Mouse (Mus musculus) layer of hippocampus, adult 9-10 months (tissue): ENCODE results near the gene Cldn16.
A peak's percentile ranks its signal among the peaks of the same experiment; 100 is the strongest.
"Not testable (repeated sequence)": the region's sequence is repeated elsewhere in the genome, so short reads cannot be mapped to it uniquely, and the experiment has no call there.

Source experiments
- DNase-seq: peaks from one replicate; pipeline ENCODE4 v3.0.0; 2022; ENCODE audit warnings: low spot score

Gene Cldn16

DNA sequence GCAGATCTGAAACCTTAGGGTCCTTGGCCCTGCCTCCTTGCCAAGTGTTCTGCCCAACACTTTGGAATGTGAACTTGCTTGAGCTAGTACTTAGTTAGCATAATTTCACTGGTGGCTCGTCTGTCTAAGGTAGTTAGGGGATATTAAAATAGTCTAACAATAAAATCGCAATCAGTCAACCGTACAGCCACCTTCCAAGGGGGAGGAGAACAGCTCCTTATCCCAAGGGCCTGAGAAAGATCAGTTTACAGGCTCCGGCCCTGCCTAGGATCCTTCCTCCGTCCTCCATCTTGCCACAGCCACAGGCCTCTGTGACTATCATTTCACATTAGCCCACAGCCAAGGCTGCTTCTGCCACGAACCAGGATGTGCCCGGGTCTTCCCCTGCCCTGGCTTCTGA lies at the start of gene Cldn16:
TSS of gene Cldn16 (plus strand) at position 301 of the 400 bp plus-strand sequence.
- DNase-seq, result no peak

DNA sequence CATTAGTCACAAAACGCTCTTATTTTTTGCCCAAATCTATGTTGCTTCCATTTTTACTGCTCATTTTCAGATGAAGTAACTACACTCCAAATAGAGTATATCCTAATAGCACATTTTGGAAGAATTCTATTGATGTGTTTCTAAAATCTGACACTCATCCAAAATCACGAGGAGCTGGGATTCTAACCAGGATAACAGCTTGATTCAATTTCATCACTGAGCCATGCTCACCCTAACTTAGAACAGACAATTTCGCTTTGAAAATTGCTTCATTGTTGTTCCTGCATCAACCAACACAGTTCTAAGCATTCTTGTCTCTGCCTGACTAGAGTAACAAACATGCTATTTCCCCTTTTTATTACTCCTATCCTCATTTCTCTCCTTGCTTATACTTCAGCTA lies 44.3 kb upstream of the Cldn16 start:
- peak; percentile 15 for DNase-seq

DNA sequence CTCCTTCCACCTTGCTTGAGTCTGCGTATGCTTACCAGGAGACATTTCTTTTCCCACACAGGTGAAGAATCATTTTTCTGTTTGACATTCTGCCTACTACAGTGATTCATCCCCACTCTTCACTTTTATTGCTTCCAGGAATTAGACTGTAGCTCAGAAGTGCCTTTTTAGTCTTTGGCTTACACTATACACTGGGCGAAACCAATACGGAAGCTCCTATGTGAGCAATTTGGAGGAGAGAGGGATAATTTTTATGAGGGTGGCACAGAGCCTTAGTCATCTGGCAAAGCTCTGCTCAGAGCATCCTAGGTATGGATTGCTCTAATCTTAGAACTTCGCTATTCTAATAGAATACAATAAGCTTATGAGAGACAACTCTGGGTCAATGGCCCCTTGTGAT lies 40.9 kb upstream of the Cldn16 start:
- no peak for DNase-seq

DNA sequence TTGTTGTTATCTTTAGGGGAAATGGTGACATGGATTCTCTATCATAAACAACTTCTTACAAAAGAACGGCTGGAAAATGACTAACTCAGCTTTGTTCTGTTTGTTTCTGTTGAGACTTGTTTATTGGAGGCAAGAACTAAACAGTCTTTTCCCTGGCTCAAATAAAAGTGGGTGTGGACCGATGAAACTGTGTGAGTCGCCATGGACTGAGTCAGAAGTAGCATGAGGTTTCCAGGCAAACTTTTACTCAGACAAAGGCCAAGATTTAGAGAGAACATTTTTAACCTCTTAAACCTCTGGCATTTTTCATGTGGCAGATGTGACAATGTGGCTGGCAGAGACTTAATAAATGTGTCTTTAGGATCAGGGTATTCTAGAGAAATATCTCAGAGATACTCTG lies 32.7 kb upstream of the Cldn16 start:
- no peak for DNase-seq

DNA sequence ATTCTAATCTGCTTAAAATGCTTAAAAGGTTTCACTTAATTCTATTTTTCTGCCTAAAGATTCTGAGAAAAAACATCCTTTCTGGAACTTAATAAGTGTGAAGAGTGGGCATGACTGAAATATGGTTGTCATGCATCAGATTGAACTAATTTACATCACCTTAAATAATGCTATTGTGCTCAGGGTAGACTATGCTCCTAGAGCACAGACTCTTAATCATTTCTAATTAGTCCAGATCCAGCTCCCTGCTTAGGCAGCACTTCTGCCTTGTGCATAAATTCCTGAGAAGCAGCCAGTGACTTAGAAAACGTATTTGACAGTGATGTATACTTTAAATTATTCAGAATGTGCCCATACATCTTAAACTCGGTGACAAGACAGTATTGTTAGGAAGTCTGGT lies 29.4 kb upstream of the Cldn16 start:
- DNase-seq, result no peak

DNA sequence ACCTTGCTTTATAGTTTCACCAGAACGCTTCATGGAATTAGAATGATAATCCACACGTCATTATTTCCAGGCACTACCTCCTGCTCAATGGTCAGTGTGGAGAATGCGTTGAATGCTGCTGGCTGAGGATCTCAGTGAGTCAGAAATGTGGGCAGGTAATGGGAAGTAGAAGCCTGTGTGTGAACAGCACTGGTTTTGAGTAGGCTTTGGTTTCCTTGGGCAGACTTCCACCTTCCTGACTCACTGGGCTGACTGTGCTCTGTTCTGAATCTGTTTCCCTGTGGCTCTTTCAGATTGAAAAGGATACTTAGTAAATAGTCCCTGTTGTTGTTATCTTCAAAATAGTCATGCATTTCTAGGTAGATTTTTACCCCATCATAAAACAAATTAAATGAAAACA lies 22.9 kb upstream of the Cldn16 start:
- DNase-seq, result no peak

DNA sequence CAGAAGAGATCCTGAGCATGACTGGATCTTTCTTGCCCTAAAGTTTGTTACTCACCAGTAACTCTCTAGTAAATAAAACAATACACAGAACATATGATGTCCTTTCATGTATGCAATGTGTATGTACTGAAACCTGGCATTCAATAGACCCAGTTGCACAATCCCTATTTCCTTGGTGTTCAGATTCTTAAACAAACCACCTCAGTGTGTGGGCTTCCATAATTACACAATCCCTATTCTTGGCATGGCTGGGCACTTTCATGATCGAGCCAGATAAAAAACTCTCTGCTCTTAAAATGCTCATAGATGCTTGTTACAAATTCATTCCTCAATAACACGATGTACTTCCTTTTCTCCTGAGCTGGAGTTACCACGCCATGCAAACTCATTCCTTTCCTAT lies 21.8 kb upstream of the Cldn16 start:
- DNase-seq, result no peak

DNA sequence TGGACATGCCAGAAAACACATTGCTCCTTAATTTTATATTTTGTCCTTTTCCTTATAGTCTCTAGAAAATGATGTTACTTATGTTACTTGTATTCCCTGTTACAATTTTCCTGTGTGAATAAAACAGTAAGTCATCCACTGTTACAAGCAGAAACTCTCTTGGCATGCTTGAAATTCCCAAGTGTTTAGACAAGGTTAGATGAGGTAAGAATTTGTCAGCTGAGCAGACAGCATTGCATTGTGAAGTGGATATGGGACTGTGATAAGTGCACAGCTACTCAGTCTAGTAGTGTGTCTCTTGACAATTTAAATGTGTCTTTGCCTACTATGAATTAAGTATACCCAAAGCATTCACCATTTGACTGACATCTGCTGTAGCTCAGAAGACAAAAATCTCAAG lies 18.1 kb upstream of the Cldn16 start:
- no peak for DNase-seq

DNA sequence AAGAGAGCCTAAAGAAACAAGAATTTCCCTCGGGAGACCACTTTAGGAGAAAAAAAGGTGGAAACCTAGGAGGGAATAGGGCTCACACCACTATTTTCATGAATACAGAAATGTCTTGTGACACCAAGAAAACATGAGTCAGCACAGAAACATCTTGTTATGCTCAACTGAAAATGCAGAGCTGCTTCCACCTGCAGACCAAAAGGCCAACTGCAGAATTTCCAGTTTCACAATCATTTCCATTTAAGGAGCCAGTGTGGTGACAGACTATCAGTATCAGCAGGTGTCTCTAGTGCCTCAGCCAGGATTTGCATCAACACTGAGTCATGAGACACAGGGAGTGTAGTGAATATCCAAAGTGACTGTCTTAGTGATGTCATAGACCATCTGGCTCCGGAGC lies 15.3 kb upstream of the Cldn16 start:
- DNase-seq, result peak; percentile 41

DNA sequence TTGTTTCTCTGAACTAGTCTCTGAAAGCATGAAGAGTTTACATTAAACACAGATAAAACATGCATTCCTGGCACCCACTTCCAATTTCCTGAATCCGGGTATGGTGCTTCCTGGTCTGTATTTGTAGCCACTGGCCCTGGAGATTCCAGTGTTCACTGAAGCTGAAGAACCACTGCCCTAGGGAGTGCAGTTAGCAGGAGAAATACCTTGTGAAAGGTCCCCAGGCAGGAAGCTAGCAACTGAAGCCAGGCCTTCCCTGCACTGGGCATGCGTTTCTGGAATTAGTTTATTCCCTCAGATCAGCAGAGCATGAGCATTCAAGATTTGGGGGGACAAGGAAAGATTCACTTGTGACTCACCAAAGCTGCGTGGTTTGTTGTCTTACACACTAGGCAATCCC lies 8.8 kb upstream of the Cldn16 start:
- DNase-seq, result no peak

DNA sequence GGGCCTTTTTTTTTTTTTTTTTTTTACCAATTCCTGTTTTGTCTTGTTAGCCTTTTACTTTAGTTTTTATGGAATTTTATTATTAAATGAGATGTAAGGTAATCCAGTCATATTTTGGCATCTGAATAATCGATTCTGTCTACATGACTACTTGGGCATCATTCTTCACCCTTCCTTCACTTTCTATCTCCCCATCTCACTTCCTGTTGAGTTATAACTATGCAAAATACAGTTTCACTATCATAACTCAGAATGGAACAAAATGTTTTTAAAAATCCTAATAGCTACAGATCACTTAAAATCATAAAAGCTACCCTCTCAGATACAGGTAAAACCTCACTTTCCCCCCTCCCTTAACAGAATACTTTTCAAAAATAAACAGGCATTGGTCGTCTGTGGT lies 6.8 kb upstream of the Cldn16 start:
- DNase-seq, result no peak

DNA sequence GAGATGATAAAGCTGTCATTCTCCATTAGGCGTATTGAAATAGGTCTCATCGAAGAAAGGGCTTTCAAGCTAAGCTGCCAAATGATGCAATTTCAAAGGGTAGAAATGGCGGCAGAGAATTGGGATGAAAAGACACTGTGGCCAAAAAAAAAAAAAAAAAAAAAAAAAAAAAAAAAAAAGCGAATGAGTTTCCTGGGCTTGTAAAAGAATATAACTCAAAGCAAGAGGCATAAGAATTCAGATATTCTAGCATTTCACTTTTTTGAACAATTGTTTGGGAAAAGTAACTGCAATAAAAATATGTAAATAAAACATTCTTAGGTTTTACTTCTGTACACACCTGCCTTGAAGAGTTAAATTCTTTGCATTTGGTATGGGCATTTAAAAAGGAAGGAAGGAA lies 3.6 kb downstream of the Cldn16 start:
- DNase-seq, result no peak

DNA sequence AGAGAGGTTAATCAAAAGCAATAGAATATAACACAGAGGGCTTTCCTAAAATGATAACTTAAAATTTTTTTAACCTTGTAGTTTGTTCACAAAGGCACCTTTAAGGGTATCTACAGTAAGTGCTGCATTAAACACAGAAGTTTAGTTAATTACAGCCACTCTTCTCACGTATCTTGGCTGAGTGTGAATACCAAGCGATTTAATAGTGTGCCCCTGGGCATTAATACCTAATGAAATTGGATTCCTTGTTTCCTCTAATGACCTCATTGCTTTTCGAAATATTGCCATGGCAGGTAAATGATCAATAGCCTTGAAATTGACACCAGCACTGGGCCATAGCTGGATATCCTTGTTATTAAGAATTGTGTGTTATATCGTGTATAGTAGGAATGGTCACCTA lies 8.3 kb downstream of the Cldn16 start:
- no peak for DNase-seq

DNA sequence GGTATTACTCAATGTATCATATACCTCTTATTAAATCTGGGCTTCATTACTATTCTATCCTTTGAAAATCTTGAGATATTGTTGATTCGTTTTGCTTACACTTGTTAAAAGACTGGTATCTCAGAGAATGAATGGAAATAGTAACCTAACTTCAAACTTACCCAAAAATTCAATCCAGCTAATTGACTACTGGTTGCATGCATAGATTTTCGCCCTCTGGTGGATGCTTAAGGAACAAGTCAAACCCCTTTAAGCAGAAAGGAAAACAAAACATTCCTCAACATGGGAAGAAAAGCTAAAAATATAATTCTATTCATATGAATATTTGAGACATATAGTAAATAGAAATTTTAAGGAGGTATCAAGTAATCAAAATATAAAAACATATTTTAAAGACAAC lies 32.8 kb downstream of the Cldn16 start:
- peak; percentile 25 for DNase-seq

DNA sequence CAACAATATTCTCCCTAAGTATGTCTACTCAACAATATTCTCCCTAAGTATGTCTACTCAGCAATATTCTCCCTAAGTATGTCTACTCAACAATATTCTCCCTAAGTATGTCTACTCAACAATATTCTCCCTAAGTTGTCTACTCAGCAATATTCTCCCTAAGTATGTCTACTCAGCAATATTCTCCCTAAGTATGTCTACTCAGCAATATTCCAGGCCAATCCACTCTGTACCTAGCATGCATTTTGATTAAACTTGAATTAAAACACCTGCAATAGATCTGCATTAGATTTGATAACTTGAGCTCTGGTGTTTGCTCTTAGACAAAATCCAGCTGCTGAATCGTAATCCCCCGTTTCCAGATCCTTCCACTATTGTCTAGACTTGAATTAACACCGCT lies 36.8 kb downstream of the Cldn16 start:
- DNase-seq, result not testable (repeated sequence)

DNA sequence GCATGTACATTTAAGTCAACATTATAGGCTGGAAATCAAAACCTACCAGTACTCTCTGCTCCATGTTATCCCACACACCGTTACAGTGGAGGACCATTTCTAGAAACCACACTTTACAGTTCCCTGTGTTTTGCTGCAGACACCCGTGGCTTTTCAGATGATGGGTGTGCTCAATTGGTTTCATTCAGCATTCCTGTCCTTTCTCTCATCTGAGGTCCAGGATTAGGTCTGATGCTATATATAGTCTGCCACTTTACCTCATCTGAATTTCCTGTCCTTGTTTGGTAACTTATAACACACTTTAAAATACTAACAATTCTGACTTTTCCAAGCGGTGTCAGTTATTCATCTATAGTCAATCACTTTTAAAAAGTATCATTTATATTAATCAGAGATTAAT lies 37.8 kb downstream of the Cldn16 start:
- no peak for DNase-seq

DNA sequence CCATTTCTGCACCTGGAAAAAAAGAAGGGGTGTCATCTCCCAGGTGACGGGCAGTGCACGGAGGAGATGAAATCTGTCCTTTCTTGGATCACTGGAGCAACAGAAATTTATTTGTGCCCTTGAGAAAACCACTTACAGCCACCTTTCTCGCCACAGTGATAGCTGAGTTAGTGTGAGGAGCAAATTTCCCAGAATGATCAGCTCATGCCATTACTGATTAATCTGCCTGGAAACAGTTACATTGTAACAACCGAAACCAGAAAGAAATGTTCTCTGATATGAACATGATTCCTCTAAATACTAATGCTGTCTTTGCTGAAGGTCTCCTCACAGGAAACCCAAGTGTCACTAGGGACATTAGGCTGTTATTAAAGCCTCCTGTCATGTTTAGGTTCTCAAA lies 42.0 kb downstream of the Cldn16 start:
- no peak for DNase-seq

DNA sequence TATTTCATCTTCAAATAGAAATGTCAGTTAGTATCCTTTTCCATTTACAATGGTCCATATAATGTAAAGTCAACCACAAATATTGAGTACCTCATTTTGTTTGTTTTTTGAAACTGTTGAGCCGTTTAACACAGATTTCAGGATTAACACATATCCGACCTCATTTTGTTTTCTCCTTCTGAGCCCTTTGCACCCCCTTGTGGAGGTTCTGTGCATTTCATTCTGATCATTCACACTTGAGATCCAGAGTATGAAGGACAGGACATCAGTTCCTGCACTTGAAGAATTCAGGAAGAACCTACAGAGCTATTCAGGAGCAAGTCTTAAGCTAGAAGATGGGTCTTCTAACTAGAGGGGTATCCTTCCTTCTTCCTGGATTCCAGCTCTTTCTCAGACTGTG lies 56.7 kb downstream of the Cldn16 start:
- no peak for DNase-seq

DNA sequence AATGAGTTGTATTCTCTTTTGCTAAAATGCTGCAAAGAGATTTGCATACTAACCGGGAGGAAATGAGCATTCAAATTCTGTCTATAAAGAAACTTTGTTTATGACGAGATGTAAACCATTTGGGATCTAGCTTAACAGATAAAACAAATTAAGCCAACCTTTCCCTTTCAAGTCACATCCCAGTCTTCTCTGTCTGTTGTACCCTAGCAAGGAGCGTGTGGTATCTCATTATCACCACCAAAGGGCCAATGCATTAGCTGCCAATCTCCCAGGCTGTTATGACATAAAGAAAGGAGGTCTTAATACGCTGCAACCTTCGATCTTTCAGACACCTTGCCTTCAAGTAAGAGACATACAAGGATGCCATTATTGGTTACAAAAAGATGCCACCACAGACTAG lies 62.9 kb downstream of the Cldn16 start:
- DNase-seq, result no peak

DNA sequence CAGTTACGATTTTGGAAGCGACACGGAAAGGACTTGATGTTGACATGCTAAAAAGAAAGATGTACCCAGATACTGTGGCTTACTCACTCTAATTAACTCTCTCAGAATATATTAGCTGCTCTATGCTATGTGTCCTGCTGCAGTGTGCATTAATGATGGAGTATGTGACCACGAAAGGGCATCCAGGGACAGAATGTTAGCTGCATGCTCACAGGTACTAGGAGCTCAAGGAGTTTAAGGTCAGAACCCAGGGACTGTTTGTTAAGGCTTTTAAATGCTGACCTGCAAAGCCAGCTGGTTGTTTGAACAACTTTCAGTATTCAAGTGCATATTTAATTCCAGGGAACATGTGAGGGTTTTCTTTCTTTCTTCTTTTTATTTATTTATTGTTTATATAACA lies 63.7 kb downstream of the Cldn16 start, which contains the start of gene Tmem207:
TSS of gene Tmem207 (minus strand) at position 101 of the 400 bp plus-strand sequence.
- DNase-seq, result no peak

DNA sequence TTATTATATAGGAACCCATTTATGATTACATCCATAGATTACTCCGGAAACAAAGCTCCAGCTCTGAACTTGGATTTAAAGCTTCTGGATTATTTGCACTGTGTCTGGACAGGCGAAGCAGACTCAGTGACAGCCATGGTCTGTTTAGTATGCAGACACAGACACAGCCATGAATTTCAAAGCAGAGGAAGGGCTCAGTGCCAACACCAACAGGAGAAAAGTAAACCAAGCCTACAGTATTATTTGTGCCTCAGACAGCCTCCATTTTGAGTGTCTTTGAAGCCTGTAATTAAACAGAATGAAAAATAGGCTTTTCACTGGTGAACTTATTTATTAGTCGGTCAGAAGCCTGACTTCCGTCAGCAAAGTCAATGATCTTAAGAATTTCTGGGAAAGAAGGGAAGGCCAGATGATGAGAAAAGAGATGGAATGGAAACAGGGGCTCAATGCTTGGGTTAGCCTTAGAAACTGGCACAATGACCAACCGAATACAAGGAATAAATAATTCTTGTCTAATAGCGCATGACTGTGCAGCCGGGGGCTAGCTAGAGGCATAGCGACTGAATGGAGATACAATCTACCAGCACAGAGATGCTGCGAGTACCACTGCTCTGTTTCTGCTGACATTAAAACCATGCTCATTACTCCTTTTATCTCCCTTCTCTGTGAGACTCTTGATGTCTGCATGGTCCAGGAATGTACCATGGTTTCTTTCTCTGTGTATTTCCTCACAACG lies 65.2 kb downstream of the Cldn16 start:
- no peak for DNase-seq

DNA sequence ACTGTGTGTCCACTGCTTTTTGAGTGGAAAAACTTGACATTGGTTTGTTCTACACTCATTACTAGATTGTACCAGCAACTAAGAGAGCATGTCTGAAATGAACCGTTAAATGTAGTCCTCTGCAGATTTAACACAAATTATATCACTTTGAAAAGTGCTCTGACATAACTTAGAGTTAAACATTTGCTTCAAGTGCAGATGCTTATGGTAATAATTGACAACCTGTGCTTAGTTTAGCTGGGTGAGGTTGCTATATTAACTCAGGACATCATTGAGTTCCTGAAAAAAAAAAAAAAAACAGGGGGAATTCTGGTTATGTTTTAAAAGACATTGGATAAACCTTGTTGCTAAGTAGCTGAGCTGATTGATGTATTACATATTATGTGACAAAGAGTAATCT lies 67.5 kb downstream of the Cldn16 start:
- DNase-seq, result no peak

DNA sequence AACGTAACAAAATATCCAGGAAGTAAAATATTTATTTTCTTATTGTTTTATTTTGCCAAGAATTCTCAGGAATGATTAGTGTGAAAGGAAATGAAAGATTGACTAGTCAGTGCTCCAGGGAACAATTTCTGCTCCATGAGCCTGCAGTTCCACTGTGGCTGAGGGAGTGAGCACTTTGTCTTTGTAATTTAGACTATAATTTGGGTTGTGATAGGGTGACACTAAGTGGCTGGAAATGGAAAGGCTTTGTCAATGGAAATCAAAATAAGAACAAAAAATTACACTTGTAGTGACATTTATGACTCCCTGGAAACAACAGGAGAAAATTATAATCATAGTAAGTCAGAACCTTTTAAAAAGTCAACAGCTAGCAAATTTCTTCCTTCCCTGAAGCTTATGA lies 69.4 kb downstream of the Cldn16 start:
- DNase-seq, result no peak
